Mouse (Mus musculus) midbrain, embryonic 14.5 days (tissue): ENCODE measurements around the gene Ptcd2. TPM values are rescaled to one million over a fixed set of nuclear protein-coding genes. Genes with fewer than 3 reads are reported as not detected.

Experiments used
- ATAC-seq: fragments of 200-750 bp; cut with Nextera tagmentation; 2 replicates; pipeline ENCODE4 v1.8.0; 2017; ENCODE audit warnings: moderate number of reproducible peaks, moderate library complexity; ENCODE audit not compliant: low FRiP score, low TSS enrichment
- DNase-seq: peaks from one replicate; pipeline ENCODE4 v3.0.0-alpha.2; 2015
- H3K27ac ChIP-seq: fragments of 300-500 bp; sonication (generic); replicated peaks from 2 replicates; pipeline ENCODE4 v1.5.1; 2014; ENCODE audit warnings: mild to moderate bottlenecking, low read depth, low read length, moderate library complexity
- H3K27me3 ChIP-seq: fragments of 300-500 bp; sonication (generic); 2 replicates; pipeline ENCODE4 v1.6.1; 2014; ENCODE audit warnings: low read length, control low read depth, mixed read lengths; ENCODE audit not compliant: control insufficient read depth, insufficient read depth
- H3K36me3 ChIP-seq: fragments of 300-500 bp; sonication (generic); 2 replicates; pipeline ENCODE4 v1.6.1; 2014; ENCODE audit warnings: low read length, control low read depth; ENCODE audit not compliant: control insufficient read depth, insufficient read depth
- H3K4me1 ChIP-seq: fragments of 300-500 bp; sonication (generic); 2 replicates; pipeline ENCODE4 v1.6.1; 2014; ENCODE audit warnings: mild to moderate bottlenecking, antibody characterized with exemption, low read length, control low read depth; ENCODE audit not compliant: control insufficient read depth, insufficient read depth
- H3K4me2 ChIP-seq: fragments of 300-500 bp; sonication (generic); 2 replicates; pipeline ENCODE4 v1.6.1; 2014; ENCODE audit warnings: mild to moderate bottlenecking, low read length, moderate library complexity
- H3K4me3 ChIP-seq: fragments of 300-500 bp; sonication (generic); replicated peaks from 2 replicates; pipeline ENCODE4 v1.5.1; 2014; ENCODE audit warnings: low read depth, low read length
- H3K9ac ChIP-seq: fragments of 300-500 bp; sonication (generic); replicated peaks from 2 replicates; pipeline ENCODE4 v1.6.1; 2014; ENCODE audit warnings: mild to moderate bottlenecking, low read length, moderate library complexity
- H3K9me3 ChIP-seq: fragments of 300-500 bp; sonication (generic); 2 replicates; pipeline ENCODE4 v1.6.1; 2016; ENCODE audit warnings: low read length, control low read depth, mixed read lengths; ENCODE audit not compliant: control insufficient read depth
- WGBS: fragments of 180-500 bp; shearing (Covaris S2); extraction: QIAGEN DNeasy Blood & Tissue Kit; methylation state at CpG from one replicate; pipeline ENCODE4 v1.1.7; 2014; 5-methylcytosine and 5-hydroxymethylcytosine counted together
- polyA plus RNA-seq: library from polyadenylated mRNA; unstranded; fragments of >200 nt; fragmentation: Nextera tagmentation; extraction: Ambion mirVana; gene quantifications from 2 replicates; pipeline ENCODE4 v1.2.1, GENCODE M21; 2014

Ptcd2 gene
- polyA plus RNA-seq, 1 experiment from 2014 or later = 62.2 TPM

- H3K4me2 ChIP-seq = no peak overlapping the region
- WGBS = 92% methylated on average over 5 of the region's 5 CpGs
- no peaks in the 10 kb centered on the region for H3K4me1 ChIP-seq
- H3K36me3 ChIP-seq = peaks cover 20% of the 10 kb centered on the region; the same call in 1 of the 2 replicates
- no peak overlapping the region for H3K4me3 ChIP-seq
- no peak overlapping the region for H3K9ac ChIP-seq
- ATAC-seq = no peak
- no peaks in the 10 kb centered on the region for H3K27me3 ChIP-seq
- H3K27ac ChIP-seq = no peak overlapping the region
- no peaks in the 10 kb centered on the region for H3K9me3 ChIP-seq
- no peak for DNase-seq
Observed at GRCm38 (mm10) chr13:99366422-99367175, 22.1 kb upstream of the Ptcd2 start.

- peaks cover 24% of the 10 kb centered on the region; the same call in 1 of the 2 replicates for H3K36me3 ChIP-seq
- H3K4me2 ChIP-seq = no peak overlapping the region
- 50% methylated on average over 4 of the region's 4 CpGs for WGBS
- H3K9ac ChIP-seq = no peak overlapping the region
- no peaks in the 10 kb centered on the region for H3K9me3 ChIP-seq
- no peak overlapping the region for H3K27ac ChIP-seq
- ATAC-seq = no peak
- peak; percentile 26 for DNase-seq
- no peak overlapping the region for H3K4me3 ChIP-seq
- no peaks in the 10 kb centered on the region for H3K4me1 ChIP-seq
- H3K27me3 ChIP-seq = no peaks in the 10 kb centered on the region
Observed at GRCm38 (mm10) chr13:99363866-99364265, 19.4 kb upstream of the Ptcd2 start.

- 78% methylated on average over 14 of the region's 14 CpGs for WGBS
- ATAC-seq (no peak), DNase-seq (peak; percentile 14)
- Histone ChIP-seq H3K9me3 (no peaks in the 10 kb centered on the region), H3K36me3 (peaks cover 9% of the 10 kb centered on the region; the same call in 1 of the 2 replicates), H3K4me3 (no peak overlapping the region), H3K27me3 (no peaks in the 10 kb centered on the region), H3K4me1 (0 out of 2 replicates have a peak, but pooled peaks cover under 1% of the 10 kb centered on the region), H3K4me2 (no peak overlapping the region), H3K27ac (no peak overlapping the region), H3K9ac (no peak overlapping the region)
Observed at GRCm38 (mm10) chr13:99358921-99359320, 14.4 kb upstream of the Ptcd2 start.

- DNase-seq = peak; percentile 44
Observed at GRCm38 (mm10) chr13:99356428-99357265, 12.1 kb upstream of the Ptcd2 start.

GRCm38 (mm10) chr13:99355861-99356260 lies 11.4 kb upstream of the Ptcd2 start:
- Histone ChIP-seq H3K9ac (no peak overlapping the region), H3K9me3 (no peaks in the 10 kb centered on the region), H3K36me3 (peaks cover 14% of the 10 kb centered on the region; the same call in 1 of the 2 replicates), H3K27me3 (no peaks in the 10 kb centered on the region), H3K4me2 (no peak overlapping the region), H3K27ac (no peak overlapping the region), H3K4me1 (0 out of 2 replicates have a peak, but pooled peaks cover 4% of the 10 kb centered on the region), H3K4me3 (no peak overlapping the region)
- ATAC-seq (no peak), DNase-seq (no peak)
- WGBS = 92% methylated on average over 7 of the region's 7 CpGs

More at GRCm38 (mm10) chr13:99356428-99357265, 12.1 kb upstream of the Ptcd2 start:
- H3K4me1 ChIP-seq = 0 out of 2 replicates have a peak, but pooled peaks cover 4% of the 10 kb centered on the region
- no peak for ATAC-seq
- H3K27ac ChIP-seq = no peak overlapping the region
- H3K4me2 ChIP-seq = no peak overlapping the region
- H3K9ac ChIP-seq = no peak overlapping the region
- 37% methylated on average over 9 of the region's 9 CpGs for WGBS
- no peaks in the 10 kb centered on the region for H3K9me3 ChIP-seq
- H3K27me3 ChIP-seq = no peaks in the 10 kb centered on the region
- no peak overlapping the region for H3K4me3 ChIP-seq
- H3K36me3 ChIP-seq = 0 out of 2 replicates have a peak, but pooled peaks cover 8% of the 10 kb centered on the region

- Histone ChIP-seq H3K4me1 (0 out of 2 replicates have a peak, but pooled peaks cover 4% of the 10 kb centered on the region), H3K9ac (no peak overlapping the region)
Observed at GRCm38 (mm10) chr13:99355072-99355471, 10.6 kb upstream of the Ptcd2 start.

GRCm38 (mm10) chr13:99353490-99353851 lies 9.0 kb upstream of the Ptcd2 start:
- peak overlapping the region; percentile 66 for H3K4me2 ChIP-seq
- peak overlapping the region; percentile 77 for H3K27ac ChIP-seq
- no peaks in the 10 kb centered on the region for H3K27me3 ChIP-seq
- WGBS = 6% methylated on average over 7 of the region's 7 CpGs
- H3K9me3 ChIP-seq = no peaks in the 10 kb centered on the region
- H3K9ac ChIP-seq = peak overlapping the region; percentile 41; the same call in 1 of the 2 replicates
- peaks cover 20% of the 10 kb centered on the region for H3K36me3 ChIP-seq
- H3K4me1 ChIP-seq = 0 out of 2 replicates have a peak, but pooled peaks cover 4% of the 10 kb centered on the region
- ATAC-seq = no peak
- peak overlapping the region; percentile 46 for H3K4me3 ChIP-seq
- DNase-seq = no peak

More at GRCm38 (mm10) chr13:99355072-99355471, 10.6 kb upstream of the Ptcd2 start:
- DNase-seq (no peak), ATAC-seq (no peak)
- WGBS = 89% methylated on average over 6 of the region's 6 CpGs
- no peak overlapping the region for H3K4me2 ChIP-seq
- H3K36me3 ChIP-seq = peaks cover 18% of the 10 kb centered on the region
- no peaks in the 10 kb centered on the region for H3K9me3 ChIP-seq
- H3K4me3 ChIP-seq = no peak overlapping the region
- H3K27ac ChIP-seq = no peak overlapping the region
- no peaks in the 10 kb centered on the region for H3K27me3 ChIP-seq

GRCm38 (mm10) chr13:99352758-99353489 lies 8.4 kb upstream of the Ptcd2 start:
- H3K4me1 ChIP-seq = 0 out of 2 replicates have a peak, but pooled peaks cover 4% of the 10 kb centered on the region
- H3K4me2 ChIP-seq = peak overlapping the region; percentile 66
- H3K36me3 ChIP-seq = peaks cover 23% of the 10 kb centered on the region
- H3K27ac ChIP-seq = peak overlapping the region; percentile 77; the same call in 1 of the 2 replicates
- 12% methylated on average over 28 of the region's 28 CpGs for whole genome bisulfite sequencing
- no peaks in the 10 kb centered on the region for H3K27me3 ChIP-seq
- H3K9ac ChIP-seq = peak overlapping the region; percentile 41; the same call in 1 of the 2 replicates
- peak overlapping the region; percentile 46 for H3K4me3 ChIP-seq
- peak; percentile 100 for ATAC-seq
- peak; percentile 98 for DNase-seq
- no peaks in the 10 kb centered on the region for H3K9me3 ChIP-seq
